Mouse (Mus musculus): ENCODE measurements around the gene Nxpe3.
"Not testable (repeated sequence)": the region's sequence is repeated elsewhere in the genome, so short reads cannot be mapped to it uniquely, and the experiment has no call there.

Nxpe3 gene

GRCm38 (mm10) chr16:55844847-55845246, 50.2 kb downstream of the Nxpe3 start:
- in situ Hi-C loops (cut with MboI; ENCODE audit: low pct_unique_long_range_greater_than_20kb in 1 of 2, low sequenced_read_pairs in 2 of 2, unreplicated experiment in 1 of 2): no loop called here

- in situ Hi-C loops (cut with MboI; ENCODE audit: low pct_unique_long_range_greater_than_20kb in 1 of 2, low sequenced_read_pairs in 2 of 2, unreplicated experiment in 1 of 2): no loop called here
Measured at GRCm38 (mm10) chr16:55843919-55844318, 51.2 kb downstream of the Nxpe3 start.

- in situ Hi-C loops (cut with MboI; ENCODE audit: low pct_unique_long_range_greater_than_20kb in 1 of 2, low sequenced_read_pairs in 2 of 2, unreplicated experiment in 1 of 2): no loop called here
Measured at GRCm38 (mm10) chr16:55843134-55843533, 52.0 kb downstream of the Nxpe3 start.

GRCm38 (mm10) chr16:55841506-55841905, 53.6 kb downstream of the Nxpe3 start:
- in situ Hi-C loops (cut with MboI; ENCODE audit: low pct_unique_long_range_greater_than_20kb in 1 of 2, low sequenced_read_pairs in 2 of 2, unreplicated experiment in 1 of 2): no loop called here

DNA sequence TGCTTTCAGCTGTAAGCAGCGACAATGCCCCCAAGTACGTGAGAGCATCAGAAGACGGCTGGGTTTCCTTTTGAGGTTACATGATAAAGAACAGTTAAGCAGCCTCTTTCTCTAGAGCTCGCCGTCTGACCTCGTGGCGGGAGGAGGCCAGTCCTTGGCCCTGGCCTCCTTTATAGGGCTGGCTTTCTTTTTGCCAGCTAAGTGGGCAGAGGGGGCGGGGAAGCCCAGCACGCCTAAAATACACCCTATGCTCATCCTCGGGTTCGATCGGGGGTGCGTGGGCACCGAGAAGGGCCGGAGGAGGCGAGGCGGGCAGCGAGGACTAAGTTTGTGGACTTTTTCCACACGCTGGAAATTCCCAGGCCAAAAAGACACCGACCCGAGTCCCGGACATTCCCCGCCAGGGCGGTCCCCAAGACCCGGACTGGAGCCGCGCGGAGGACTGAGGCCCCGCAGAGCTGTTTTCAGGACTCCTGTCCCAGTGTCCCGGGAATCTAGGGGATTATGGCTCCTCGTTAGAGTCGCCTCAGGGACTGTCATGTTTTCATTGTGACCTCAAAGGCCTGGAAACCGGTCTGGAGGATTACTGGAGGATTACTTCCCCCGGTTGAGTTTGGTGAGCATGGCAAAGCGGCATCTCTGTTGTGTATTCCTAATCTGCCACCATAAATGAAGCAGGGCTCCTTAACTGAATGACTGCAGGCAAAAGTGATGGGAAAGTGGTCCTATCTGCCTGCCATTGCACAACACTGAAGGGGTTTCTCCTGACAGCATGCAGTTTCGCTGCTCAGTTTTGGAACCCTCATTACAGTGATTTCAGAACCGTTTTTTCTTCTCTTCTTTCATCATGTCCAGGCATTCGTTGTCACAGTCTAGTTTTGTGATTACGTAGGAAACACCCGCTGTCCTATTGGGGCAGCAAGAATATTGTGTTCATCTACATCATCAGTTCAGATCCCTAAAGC, 56.3 kb downstream of the Nxpe3 start, which contains the start of gene Nfkbiz:
TSS of gene Nfkbiz (minus strand) at position 390 of the 965 bp plus-strand sequence.
- in situ Hi-C loops (cut with MboI; ENCODE audit: low pct_unique_long_range_greater_than_20kb in 1 of 2, low sequenced_read_pairs in 2 of 2, unreplicated experiment in 1 of 2): no loop called here

DNA sequence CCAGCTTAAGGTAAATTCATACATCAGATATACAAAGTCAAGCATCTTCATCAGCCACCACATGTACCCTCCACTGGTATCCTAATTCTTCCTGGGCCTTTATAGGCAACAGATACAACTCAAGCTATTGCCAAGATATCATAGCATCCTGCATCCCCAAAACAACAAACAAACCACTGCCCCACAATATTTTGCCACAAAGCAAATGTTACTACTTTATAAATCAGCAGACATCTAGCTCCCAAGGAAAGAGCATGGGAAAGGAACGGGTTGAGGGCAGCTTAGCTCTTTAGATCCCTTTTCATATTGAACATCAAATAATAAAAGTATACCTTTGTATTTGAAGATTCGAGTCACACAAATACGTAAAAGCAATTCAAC, 57.0 kb downstream of the Nxpe3 start:
- in situ Hi-C loops (cut with MboI; ENCODE audit: low pct_unique_long_range_greater_than_20kb in 1 of 2, low sequenced_read_pairs in 2 of 2, unreplicated experiment in 1 of 2): no loop called here

- in situ Hi-C loops (cut with MboI; ENCODE audit: low pct_unique_long_range_greater_than_20kb in 1 of 2, low sequenced_read_pairs in 2 of 2, unreplicated experiment in 1 of 2): not testable (repeated sequence)
Measured at GRCm38 (mm10) chr16:55837653-55838052, 57.4 kb downstream of the Nxpe3 start.

- in situ Hi-C loops (cut with MboI; ENCODE audit: low pct_unique_long_range_greater_than_20kb in 1 of 2, low sequenced_read_pairs in 2 of 2, unreplicated experiment in 1 of 2): no loop called here
Measured at GRCm38 (mm10) chr16:55837168-55837567, 57.9 kb downstream of the Nxpe3 start.

GRCm38 (mm10) chr16:55835798-55836197, 59.3 kb downstream of the Nxpe3 start:
- in situ Hi-C loops (cut with MboI; ENCODE audit: low pct_unique_long_range_greater_than_20kb in 1 of 2, low sequenced_read_pairs in 2 of 2, unreplicated experiment in 1 of 2): no loop called here

- in situ Hi-C loops (cut with MboI; ENCODE audit: low pct_unique_long_range_greater_than_20kb in 1 of 2, low sequenced_read_pairs in 2 of 2, unreplicated experiment in 1 of 2): no loop called here
Measured at GRCm38 (mm10) chr16:55832617-55833016, 62.5 kb downstream of the Nxpe3 start.

DNA sequence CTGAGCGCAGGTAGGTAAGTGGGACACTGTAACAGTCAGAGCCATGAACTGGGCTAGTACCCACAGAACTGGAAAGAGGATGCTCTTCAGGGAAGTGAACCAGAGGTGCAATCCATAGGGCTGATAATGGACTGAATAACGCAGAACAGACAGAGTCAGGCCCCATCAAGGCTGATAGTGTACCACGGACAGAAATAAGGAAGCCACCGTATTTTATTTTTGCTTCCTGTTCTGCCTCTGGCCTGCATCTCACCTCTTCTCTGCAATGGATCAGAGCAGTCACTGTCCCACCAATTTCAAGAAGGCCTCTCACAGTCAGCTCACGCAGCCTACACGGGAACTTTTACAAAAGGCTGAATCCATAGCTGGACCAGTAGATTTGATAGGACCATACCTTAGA, 63.0 kb downstream of the Nxpe3 start:
- in situ Hi-C loops (cut with MboI; ENCODE audit: low pct_unique_long_range_greater_than_20kb in 1 of 2, low sequenced_read_pairs in 2 of 2, unreplicated experiment in 1 of 2): no loop called here

DNA sequence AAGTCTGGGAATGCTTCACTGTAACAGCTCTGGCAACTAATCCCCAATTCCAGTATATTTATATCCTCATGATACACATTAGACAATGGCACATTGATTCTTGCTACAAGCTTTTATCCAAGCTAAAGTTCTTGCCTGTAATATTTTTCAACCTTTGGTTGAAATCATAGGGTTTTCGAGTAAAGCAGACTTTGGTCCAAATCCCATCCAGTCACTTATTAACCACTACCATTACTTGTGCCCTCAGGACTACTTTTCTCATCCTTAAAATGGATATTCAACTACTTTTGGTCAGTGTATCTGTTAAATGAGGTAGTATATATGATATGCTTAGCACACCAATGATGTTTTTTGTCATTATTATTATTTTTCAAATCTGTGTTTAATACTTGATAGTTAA, 63.6 kb downstream of the Nxpe3 start:
- in situ Hi-C loops (cut with MboI; ENCODE audit: low pct_unique_long_range_greater_than_20kb in 1 of 2, low sequenced_read_pairs in 2 of 2, unreplicated experiment in 1 of 2): no loop called here

DNA sequence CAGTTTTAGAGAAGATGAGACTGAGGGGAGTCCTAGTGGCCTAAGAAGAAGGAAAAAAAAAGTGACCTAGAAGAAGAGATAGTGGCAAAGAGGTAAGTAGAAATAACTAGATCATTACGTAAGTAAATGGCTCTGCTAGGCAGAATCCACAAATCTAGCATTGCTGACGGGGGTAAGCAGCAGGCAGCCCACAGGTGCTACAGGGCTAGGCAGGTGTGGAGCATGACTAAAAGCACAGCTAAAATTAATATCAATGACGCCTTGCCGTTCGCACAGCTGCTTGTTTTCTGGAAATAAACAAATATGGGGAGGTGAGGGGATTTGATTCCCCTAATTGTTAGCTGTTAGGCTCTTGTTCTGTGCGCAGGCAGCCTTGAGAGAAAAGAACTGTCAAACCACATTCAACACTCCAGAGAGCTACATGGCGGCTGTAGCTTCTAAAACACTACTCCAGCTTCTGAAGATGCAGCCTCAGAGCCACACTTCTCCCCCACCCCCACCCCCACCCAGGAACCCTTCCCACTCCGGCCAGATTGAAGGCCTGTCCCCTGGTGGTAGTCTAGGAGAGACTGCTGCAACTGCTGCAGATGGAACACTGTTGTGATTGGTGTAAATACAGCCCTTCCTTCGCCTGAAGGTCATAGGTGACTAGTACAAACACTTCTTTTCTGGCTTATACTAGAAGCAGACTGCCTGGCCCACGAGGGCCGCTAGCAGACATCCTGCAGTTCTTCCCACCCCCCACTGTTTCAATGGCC, 71.5 kb downstream of the Nxpe3 start:
- in situ Hi-C loops (cut with MboI; ENCODE audit: low pct_unique_long_range_greater_than_20kb in 1 of 2, low sequenced_read_pairs in 2 of 2, unreplicated experiment in 1 of 2): no loop called here

DNA sequence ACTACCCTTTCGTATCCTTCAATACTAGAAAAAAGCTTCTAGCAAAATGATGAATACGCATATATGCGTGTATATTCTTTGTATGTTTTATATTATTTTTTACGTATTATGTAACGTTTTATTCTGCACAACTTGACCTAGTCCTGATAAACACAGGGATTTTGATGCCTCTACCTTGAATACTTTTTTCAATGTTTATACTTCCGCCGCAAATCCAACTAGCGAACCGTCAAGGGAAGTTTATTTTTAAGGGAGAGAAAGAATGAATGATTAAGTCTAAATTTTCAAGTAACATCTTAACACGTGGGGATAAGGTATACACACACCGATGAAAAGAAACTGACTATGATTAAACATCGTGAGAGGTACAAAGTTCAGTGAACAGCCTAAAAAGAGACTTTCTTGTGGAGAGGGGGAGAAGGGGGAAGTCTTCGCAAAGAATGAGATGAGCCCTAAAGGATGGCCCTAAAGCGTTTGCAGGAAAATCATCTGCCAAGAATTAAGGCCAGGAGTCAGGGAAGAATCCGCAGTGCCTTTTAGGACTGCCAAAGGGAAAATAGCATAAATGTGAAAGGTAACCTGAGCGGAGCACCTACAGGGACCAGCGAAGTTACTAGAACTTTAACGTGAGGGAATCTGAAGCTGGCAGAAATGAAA, 72.2 kb downstream of the Nxpe3 start:
- in situ Hi-C loops (cut with MboI; ENCODE audit: low pct_unique_long_range_greater_than_20kb in 1 of 2, low sequenced_read_pairs in 2 of 2, unreplicated experiment in 1 of 2): no loop called here

DNA sequence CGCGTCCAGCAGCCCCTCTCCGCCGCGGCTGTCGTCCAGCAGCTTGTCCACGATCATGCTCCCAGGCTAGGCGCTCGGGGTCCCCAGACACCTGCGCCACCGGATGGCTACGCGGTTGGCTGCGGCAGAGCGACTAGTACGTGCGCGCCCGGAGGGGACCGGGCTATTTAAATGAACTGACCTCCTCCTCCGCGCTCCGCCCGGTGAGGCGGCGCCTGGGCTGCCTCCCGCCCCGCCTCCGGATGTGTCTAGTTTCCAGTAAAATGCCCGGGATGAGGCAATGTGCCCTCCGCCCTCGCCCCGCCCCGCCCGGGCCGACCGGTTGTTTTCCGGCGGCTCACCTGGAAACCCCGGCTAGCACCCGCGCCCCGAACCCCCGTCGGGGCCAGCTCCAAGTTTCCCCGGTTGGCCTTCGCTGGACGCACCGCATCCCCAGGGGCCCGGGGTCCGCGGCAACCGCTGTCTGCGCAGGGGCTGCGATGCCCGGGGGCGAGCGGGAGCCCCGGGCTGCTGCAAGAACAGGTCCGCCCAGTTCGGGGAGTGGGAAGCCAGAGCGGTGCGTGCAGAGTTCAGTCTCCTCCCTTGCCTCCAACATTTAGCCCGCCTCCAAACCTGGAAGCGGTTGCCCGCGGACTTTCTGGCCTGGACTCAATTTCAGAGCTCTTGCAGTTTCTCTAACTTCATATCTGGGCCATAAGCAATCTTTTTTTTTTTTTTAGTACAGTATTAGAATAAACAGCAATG, 72.9 kb downstream of the Nxpe3 start:
- in situ Hi-C loops (cut with MboI; ENCODE audit: low pct_unique_long_range_greater_than_20kb in 1 of 2, low sequenced_read_pairs in 2 of 2, unreplicated experiment in 1 of 2): no loop called here

DNA sequence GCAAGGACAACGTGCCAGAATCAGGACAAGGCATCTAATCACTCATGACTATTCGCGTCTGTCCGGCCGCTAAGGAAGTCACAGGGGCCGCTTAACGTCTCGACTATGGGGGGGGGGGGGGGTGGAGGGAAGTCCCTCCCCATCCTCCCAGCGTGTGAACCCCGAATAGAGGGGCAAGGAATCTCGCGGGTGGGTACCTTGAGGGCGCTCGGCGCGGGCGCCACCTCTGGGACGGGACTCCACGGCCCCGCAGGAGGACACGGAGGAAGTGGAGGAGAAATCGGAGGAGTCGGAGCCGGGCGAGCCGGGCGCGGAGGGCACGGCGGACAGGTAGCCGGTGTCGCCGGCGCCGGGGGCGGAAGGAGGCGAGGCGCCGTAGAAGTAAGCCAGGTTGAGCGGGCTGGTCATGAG, 73.5 kb downstream of the Nxpe3 start:
- in situ Hi-C loops (cut with MboI; ENCODE audit: low pct_unique_long_range_greater_than_20kb in 1 of 2, low sequenced_read_pairs in 2 of 2, unreplicated experiment in 1 of 2): no loop called here

DNA sequence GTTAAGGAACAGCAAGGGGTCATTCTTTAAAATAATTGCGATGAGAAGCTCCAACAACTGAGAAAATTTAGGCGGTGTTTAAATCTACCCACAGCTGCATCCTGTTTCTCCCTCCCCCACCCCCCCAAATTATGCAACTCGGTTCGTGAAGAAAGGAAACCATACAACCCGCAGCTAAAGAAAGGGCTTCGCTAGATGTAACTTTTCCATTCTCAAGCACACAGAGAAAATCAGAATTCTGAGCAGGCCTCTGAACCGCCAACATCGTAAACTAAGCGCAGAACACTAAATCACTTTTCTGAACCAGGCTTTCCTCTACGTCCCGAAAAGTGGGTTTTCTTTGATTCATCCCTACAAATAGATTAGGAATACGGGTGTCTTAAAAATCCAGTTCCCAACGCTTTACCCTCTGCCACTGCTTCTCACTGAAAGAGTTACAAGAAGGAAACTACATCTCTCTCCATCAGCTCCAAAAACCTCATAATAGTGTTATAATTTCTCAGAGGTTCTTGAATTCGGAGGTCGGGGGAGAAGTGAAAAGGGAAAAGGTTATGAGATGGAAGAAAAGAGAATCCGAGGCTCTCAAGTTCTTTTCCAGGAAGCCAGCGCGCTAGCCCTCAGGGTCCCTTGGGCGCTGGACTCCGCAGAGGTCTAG, 74.0 kb downstream of the Nxpe3 start:
- in situ Hi-C loops (cut with MboI; ENCODE audit: low pct_unique_long_range_greater_than_20kb in 1 of 2, low sequenced_read_pairs in 2 of 2, unreplicated experiment in 1 of 2): no loop called here

All from mouse embryonic stem cell (cell line).